Mouse (Mus musculus) forebrain, embryonic 16.5 days (tissue): ENCODE results near the gene Ackr4. TPM values are rescaled to one million over a fixed set of nuclear protein-coding genes. Genes with fewer than 3 reads are reported as not detected.

ENCODE experiments used
- ATAC-seq: fragments of 200-750 bp; cut with Nextera tagmentation; 2 replicates; pipeline ENCODE4 v1.8.0; 2017; ENCODE audit warnings: mild to moderate bottlenecking, moderate library complexity
- H3K27ac ChIP-seq: fragments of 300-500 bp; sonication (generic); 2 replicates; pipeline ENCODE4 v1.5.1; 2014; ENCODE audit warnings: low read length, control low read depth
- H3K27me3 ChIP-seq: fragments of 300-500 bp; sonication (generic); replicated peaks from 2 replicates; pipeline ENCODE4 v1.6.1; 2014; ENCODE audit warnings: low read length; ENCODE audit not compliant: control insufficient read depth, insufficient read depth
- H3K36me3 ChIP-seq: fragments of 300-500 bp; sonication (generic); 2 replicates; pipeline ENCODE4 v1.6.1; 2014; ENCODE audit not compliant: control insufficient read depth, insufficient read depth
- H3K4me1 ChIP-seq: fragments of 300-500 bp; sonication (generic); replicated peaks from 2 replicates; pipeline ENCODE4 v1.6.1; 2014; ENCODE audit warnings: low read length; ENCODE audit not compliant: control insufficient read depth, insufficient read depth
- H3K4me2 ChIP-seq: fragments of 300-500 bp; sonication (generic); 2 replicates; pipeline ENCODE4 v1.6.1; 2014; ENCODE audit warnings: mild to moderate bottlenecking, low read length, control low read depth
- H3K4me3 ChIP-seq: fragments of 300-500 bp; sonication (generic); replicated peaks from 2 replicates; pipeline ENCODE4 v1.5.1; 2014; ENCODE audit warnings: mild to moderate bottlenecking, low read length, control low read depth
- H3K9ac ChIP-seq: fragments of 300-500 bp; sonication (generic); replicated peaks from 2 replicates; pipeline ENCODE4 v1.6.1; 2014; ENCODE audit warnings: low read depth, low read length, control low read depth
- H3K9me3 ChIP-seq: fragments of 300-500 bp; sonication (generic); 2 replicates; pipeline ENCODE4 v1.6.1; 2016; ENCODE audit warnings: low read length; ENCODE audit not compliant: control insufficient read depth
- WGBS: fragments of 180-500 bp; shearing (Covaris S2); extraction: QIAGEN DNeasy Blood & Tissue Kit; methylation state at CpG from one replicate; pipeline ENCODE4 v1.1.7; 2014; 5-methylcytosine and 5-hydroxymethylcytosine counted together
- polyA plus RNA-seq: library from polyadenylated mRNA; unstranded; fragments of >200 nt; fragmentation: Nextera tagmentation; extraction: Ambion mirVana; gene quantifications from 2 replicates; pipeline ENCODE4 v1.2.1, GENCODE M21; 2015

Ackr4 gene
- polyA plus RNA-seq, 1 experiment from 2014 or later: 0.56 TPM

DNA sequence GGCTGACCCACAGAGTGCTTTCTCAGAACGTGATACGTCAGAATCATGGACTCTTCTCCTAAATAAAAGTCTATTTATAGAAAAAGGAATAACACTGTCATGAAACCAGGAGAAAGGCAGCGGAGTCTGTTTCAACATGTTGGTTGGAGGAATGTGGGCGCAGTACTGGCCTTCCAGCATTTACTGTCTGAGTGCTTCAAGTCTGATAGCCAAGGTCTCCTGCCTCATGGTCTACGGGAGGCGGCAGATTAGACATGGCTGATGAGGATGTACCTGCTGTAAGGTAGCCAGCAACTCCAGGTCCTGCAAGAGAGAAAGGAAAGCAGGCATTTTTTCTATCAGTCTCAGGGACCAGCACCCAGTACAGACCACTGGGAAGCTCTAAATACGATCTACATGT, 25.4 kb upstream of the Ackr4 start:
- H3K36me3 ChIP-seq: peaks cover 35% of the 10 kb centered on the region
- no peaks in the 10 kb centered on the region for H3K4me1 ChIP-seq
- 99% methylated on average over 7 of the region's 7 CpGs for WGBS
- no peak overlapping the region for H3K4me2 ChIP-seq
- H3K9ac ChIP-seq: no peak overlapping the region
- H3K27me3 ChIP-seq: no peaks in the 10 kb centered on the region
- ATAC-seq: no peak
- H3K4me3 ChIP-seq: no peak overlapping the region
- no peaks in the 10 kb centered on the region for H3K9me3 ChIP-seq
- H3K27ac ChIP-seq: no peak overlapping the region

DNA sequence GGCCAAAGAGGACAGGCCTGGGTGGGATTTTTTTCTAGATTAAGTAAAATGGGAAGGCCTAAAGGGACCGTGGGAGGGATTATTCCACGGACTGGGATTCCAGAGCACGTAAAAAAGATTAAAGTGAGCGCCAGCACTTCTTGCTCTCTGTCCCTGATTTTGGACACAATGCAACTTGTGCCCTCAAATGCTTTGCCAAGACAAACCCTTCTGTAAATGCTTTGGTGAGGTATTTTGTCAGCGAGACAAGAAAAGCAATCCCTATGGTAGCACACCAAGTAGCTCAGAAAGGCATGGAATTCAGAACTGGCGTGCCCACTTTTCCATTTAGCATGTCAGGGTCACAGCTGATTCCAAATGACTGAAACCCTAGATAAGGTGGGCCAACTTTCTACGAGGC, 22.2 kb upstream of the Ackr4 start:
- no peak overlapping the region for H3K9ac ChIP-seq
- H3K27me3 ChIP-seq: no peaks in the 10 kb centered on the region
- no peaks in the 10 kb centered on the region for H3K4me1 ChIP-seq
- no peak for ATAC-seq
- H3K27ac ChIP-seq: no peak overlapping the region
- H3K36me3 ChIP-seq: peaks cover 15% of the 10 kb centered on the region
- 94% methylated on average over 7 of the region's 7 CpGs for WGBS
- H3K9me3 ChIP-seq: no peaks in the 10 kb centered on the region
- H3K4me3 ChIP-seq: no peak overlapping the region
- H3K4me2 ChIP-seq: no peak overlapping the region

DNA sequence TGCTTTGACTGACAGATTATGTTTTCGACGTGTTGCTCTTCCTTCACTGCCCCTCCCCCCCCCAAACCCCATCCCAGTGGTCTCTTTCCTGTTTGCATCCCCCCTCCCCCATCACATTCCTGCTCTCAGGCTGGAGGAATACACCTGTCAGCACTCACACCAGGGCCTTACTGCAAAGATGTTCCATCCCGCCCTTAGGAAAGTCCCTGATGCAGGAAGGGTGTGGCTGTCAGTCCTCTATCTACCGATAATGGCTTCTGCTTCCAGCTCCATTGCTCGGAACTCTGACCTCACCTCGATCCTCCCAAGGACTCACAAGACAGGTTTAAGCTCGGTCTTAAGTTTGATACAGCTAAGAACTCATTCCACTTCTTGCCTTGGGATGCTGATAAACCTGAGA, 19.9 kb upstream of the Ackr4 start:
- Histone ChIP-seq H3K4me2 (no peak overlapping the region), H3K27me3 (no peaks in the 10 kb centered on the region), H3K9me3 (no peaks in the 10 kb centered on the region), H3K9ac (no peak overlapping the region), H3K4me1 (no peaks in the 10 kb centered on the region), H3K36me3 (peaks cover 5% of the 10 kb centered on the region), H3K4me3 (no peak overlapping the region), H3K27ac (no peak overlapping the region)
- 90% methylated on average over 7 of the region's 7 CpGs for WGBS
- no peak for ATAC-seq

DNA sequence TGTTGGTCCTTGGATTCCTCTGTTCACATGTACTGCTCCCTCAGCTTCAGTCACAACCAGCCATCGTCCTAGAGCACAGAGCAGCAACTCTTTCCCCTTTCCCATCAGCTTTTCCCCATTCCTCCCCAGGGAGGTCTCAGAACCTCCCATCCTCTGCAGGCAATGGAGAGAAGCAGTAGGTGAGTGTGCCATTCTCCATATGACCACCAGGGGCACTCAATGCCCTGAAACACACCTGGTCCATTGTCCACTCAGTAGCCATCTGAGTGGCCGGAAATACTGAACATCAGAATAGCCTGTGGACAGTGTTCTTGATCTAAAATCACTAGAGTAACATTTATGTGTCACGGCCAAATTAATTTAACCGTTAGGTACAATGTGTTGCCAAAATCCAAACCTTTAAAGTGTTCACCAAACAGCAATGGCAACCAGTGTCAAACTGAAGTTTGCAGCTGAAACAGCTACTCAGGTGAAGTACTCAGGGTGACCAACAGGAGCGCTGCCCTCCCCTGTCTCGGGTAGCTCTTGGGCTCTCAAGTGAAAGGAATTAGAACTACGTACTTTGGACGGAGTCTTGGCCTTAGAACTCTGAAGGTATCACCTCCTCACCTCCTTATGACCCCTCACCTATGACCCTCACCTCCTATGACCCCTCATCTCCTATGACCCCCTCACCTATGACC, 17.7 kb upstream of the Ackr4 start:
- ATAC-seq: no peak
- 81% methylated on average over 8 of the region's 8 CpGs for WGBS
- Histone ChIP-seq H3K4me3 (no peak overlapping the region), H3K4me1 (no peaks in the 10 kb centered on the region), H3K9me3 (no peaks in the 10 kb centered on the region), H3K9ac (no peak overlapping the region), H3K36me3 (no peaks in the 10 kb centered on the region), H3K4me2 (no peak overlapping the region), H3K27ac (no peak overlapping the region), H3K27me3 (no peaks in the 10 kb centered on the region)

DNA sequence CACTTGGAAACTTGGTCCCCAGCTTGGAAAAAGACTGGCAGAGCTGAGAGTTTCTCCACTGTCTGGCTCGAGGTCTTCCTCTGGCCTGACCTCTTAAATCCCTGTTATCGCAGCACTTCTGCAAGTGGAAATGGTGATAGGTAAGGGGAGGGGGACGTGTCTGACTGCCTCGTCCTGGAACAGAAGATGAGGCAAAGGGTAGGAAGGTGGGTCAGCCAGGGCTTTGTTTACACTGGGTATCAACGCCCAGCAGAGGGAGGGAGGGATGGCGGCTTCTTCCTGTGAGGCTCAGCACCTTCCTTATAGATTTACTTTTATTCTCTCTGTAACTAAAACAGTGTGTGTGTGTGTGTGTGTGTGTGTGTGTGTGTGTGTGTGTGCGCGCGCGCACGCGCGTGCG, 16.1 kb upstream of the Ackr4 start:
- Histone ChIP-seq H3K36me3 (no peaks in the 10 kb centered on the region), H3K9me3 (no peaks in the 10 kb centered on the region), H3K4me3 (no peak overlapping the region), H3K9ac (no peak overlapping the region), H3K27me3 (no peaks in the 10 kb centered on the region), H3K4me1 (no peaks in the 10 kb centered on the region), H3K4me2 (no peak overlapping the region), H3K27ac (no peak overlapping the region)
- no peak for ATAC-seq
- WGBS: 89% methylated on average over 14 of the region's 14 CpGs

DNA sequence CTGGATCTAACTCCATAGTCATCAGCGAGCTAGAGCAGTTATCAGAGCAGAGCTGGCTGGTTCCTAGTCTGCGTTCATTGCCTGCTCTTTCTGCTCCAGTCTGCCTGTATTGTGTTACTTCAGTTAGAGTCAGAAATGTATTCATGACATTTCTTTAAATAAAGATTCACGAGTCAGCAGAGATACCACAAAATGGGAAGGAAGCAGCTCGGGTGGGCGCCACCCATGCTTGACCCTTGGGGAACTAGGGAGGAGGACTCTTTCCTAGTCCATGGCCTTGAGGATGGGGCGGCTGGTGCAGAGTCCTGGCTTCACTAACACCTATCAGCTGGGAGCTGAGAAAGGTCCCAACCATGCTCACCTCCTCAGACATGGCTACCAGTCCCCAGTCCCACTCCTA, 13.6 kb upstream of the Ackr4 start:
- WGBS: 89% methylated on average over 6 of the region's 6 CpGs
- no peak for ATAC-seq
- Histone ChIP-seq H3K4me2 (no peak overlapping the region), H3K27ac (no peak overlapping the region), H3K4me3 (no peak overlapping the region), H3K9me3 (no peaks in the 10 kb centered on the region), H3K36me3 (no peaks in the 10 kb centered on the region), H3K4me1 (no peaks in the 10 kb centered on the region), H3K27me3 (no peaks in the 10 kb centered on the region), H3K9ac (no peak overlapping the region)

DNA sequence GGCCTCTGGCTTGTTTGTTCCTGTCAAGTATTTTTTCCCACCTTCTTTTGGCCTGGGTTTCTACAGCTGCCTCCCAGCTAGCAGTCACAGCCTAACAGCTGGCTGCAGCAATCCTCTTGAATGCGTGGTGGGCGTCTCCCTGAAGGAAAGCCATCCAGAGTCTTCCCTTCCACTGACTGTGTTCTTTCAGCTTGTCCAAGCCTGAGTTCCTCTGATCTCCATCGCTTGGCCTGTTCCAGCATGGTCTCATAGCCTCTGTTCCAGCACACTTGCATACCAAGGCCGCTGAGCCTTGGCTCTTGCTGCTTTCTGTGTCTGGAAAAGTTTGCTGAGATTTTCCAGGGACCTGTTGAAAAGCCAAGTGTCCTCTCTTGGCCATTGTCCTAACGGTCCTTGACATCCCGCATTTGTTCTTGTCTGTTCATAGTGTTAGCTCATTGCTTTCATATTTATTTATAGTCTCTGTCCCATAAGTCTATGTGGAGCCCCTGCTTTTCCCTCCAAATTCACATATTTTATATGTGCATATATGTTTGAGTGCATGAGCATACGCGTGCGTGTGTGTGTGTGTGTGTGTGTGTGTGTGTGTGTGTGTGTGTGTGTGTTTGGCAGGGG, 3.5 kb upstream of the Ackr4 start:
- Histone ChIP-seq H3K4me1 (peaks cover 11% of the 10 kb centered on the region), H3K4me2 (no peak overlapping the region), H3K4me3 (no peak overlapping the region), H3K27ac (no peak overlapping the region), H3K27me3 (no peaks in the 10 kb centered on the region), H3K9ac (no peak overlapping the region), H3K9me3 (no peaks in the 10 kb centered on the region), H3K36me3 (no peaks in the 10 kb centered on the region)
- no peak for ATAC-seq
- WGBS: 93% methylated on average over 9 of the region's 9 CpGs

DNA sequence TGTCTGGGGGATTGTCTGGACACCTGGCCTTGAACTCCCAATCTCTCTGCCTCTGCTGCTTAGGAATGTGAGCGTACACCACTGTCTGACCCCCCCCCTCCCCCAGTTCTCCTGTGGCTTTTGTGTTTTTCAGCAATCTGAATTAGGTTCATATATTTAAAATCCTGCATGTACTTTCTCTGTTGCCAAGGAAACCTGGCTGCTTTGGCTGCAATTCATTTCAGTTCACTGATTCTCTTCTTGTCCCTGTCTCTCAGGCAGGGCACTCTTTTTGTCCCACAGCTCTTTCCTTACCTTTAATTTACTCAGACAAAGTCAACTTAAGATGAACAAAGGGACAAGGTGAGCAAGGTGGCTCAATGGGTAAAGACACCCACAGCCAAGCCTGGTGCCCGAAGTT, 1.4 kb upstream of the Ackr4 start:
- 7% methylated on average over 2 of the region's 2 CpGs for WGBS
- Histone ChIP-seq H3K4me1 (peaks cover 19% of the 10 kb centered on the region), H3K27me3 (no peaks in the 10 kb centered on the region), H3K4me3 (no peak overlapping the region), H3K36me3 (no peaks in the 10 kb centered on the region), H3K4me2 (no peak overlapping the region), H3K9me3 (no peaks in the 10 kb centered on the region), H3K27ac (peak overlapping the region; percentile 71), H3K9ac (no peak overlapping the region)
- peak; percentile 57; the same call in 1 of the 2 replicates for ATAC-seq

DNA sequence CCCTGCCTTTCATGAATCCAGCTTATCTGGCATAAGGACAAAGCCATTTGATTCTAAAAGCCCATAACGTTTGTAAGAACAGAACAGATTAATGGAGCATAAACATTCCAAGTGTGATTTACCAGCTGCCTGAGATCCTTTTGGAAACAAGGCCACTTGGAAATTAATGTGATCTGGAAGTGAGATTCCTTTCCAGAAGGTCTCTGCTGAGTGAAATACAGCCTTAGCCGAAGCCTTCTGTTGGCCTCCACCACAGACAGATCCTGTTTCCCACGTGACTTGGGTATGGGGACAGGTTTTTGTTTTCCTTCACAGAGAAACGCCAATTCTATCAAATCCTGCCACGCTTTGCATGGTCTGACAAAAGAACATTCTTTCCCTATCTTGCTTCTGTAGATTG, 3.1 kb downstream of the Ackr4 start:
- Histone ChIP-seq H3K9me3 (no peaks in the 10 kb centered on the region), H3K4me2 (no peak overlapping the region), H3K27ac (no peak overlapping the region; the same call in 1 of the 2 replicates), H3K9ac (no peak overlapping the region), H3K27me3 (no peaks in the 10 kb centered on the region), H3K4me3 (no peak overlapping the region), H3K36me3 (no peaks in the 10 kb centered on the region), H3K4me1 (peaks cover 18% of the 10 kb centered on the region)
- WGBS: 20% methylated on average over 5 of the region's 5 CpGs
- ATAC-seq: no peak
